Mouse (Mus musculus) heart, embryonic 16.5 days (tissue): ENCODE measurements around the gene Tsc2. TPM values are rescaled to one million over a fixed set of nuclear protein-coding genes. Genes with fewer than 3 reads are reported as not detected.

Experiments used
- ATAC-seq: fragments of 200-750 bp; cut with Nextera tagmentation; replicated peaks from 2 replicates; pipeline ENCODE4 v1.8.0; 2017; ENCODE audit warnings: moderate number of reproducible peaks; ENCODE audit not compliant: insufficient read depth, low FRiP score; ENCODE audit errors: extremely low read depth
- H3K27ac ChIP-seq: fragments of 300-500 bp; sonication (generic); 2 replicates; pipeline ENCODE4 v1.5.1; 2014; ENCODE audit warnings: mild to moderate bottlenecking, low read length, control low read depth, moderate library complexity
- H3K27me3 ChIP-seq: fragments of 300-500 bp; sonication (generic); 2 replicates; pipeline ENCODE4 v1.6.1; 2014; ENCODE audit warnings: low read length, mixed read lengths; ENCODE audit not compliant: control insufficient read depth, insufficient read depth
- H3K36me3 ChIP-seq: fragments of 300-500 bp; sonication (generic); 2 replicates; pipeline ENCODE4 v1.6.1; 2014; ENCODE audit not compliant: control insufficient read depth, insufficient read depth
- H3K4me1 ChIP-seq: fragments of 300-500 bp; sonication (generic); 2 replicates; pipeline ENCODE4 v1.6.1; 2014; ENCODE audit warnings: low read length, mixed read lengths; ENCODE audit not compliant: control insufficient read depth, insufficient read depth
- H3K4me2 ChIP-seq: fragments of 300-500 bp; sonication (generic); 2 replicates; pipeline ENCODE4 v1.6.1; 2014; ENCODE audit warnings: low read depth, mild to moderate bottlenecking, control low read depth, low read length
- H3K4me3 ChIP-seq: fragments of 300-500 bp; sonication (generic); 2 replicates; pipeline ENCODE4 v1.5.1; 2014; ENCODE audit warnings: mild to moderate bottlenecking, control low read depth, low read length
- H3K9ac ChIP-seq: fragments of 300-500 bp; sonication (generic); 2 replicates; pipeline ENCODE4 v1.6.1; 2014; ENCODE audit warnings: low read length, control low read depth
- H3K9me3 ChIP-seq: fragments of 300-500 bp; sonication (generic); replicated peaks from 2 replicates; pipeline ENCODE4 v1.6.1; 2016; ENCODE audit warnings: low read length; ENCODE audit not compliant: control insufficient read depth
- WGBS: fragments of 180-500 bp; shearing (Covaris S2); extraction: QIAGEN DNeasy Blood & Tissue Kit; methylation state at CpG from one replicate; pipeline ENCODE4 v1.1.7; 2014; 5-methylcytosine and 5-hydroxymethylcytosine counted together
- polyA plus RNA-seq: library from polyadenylated mRNA; unstranded; fragments of >200 nt; fragmentation: Nextera tagmentation; extraction: Ambion mirVana; gene quantifications from 2 replicates; pipeline ENCODE4 v1.2.1, GENCODE M21; 2015

The Tsc2 gene
- polyA plus RNA-seq, 1 experiment from 2014 or later = 48.1 TPM

DNA sequence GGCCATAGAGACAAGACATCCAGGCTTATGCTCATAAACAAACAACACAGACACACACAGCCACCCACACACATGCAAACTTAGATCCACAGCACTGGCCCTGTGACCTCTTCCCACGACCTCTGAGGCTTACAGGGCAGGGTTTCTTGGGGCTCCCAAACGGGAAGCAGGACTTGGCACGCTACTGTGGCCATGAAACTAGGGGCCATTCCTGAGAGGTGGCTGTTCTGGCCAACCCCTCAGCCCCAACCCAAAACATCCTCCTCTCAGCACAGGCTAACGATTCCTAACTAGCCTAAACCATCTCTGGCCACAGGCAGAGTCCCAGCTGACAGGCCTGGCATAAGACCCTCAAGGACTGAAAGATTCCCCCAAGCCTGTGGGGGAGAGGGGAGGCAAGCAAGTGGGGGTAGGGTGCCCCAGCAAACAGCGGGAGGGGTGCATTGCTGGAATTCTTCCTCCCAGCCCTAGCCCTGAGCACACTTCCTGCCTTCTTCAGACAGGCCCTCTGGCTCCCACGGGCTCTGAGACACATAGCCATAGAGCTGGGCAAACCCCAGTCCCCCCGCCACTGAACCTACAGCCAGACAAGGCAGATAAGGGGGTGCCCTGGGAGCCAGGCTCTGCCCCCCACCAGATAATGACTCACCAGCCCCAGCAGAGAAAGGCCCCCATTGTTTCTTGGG lies 11.7 kb upstream of the Tsc2 start:
- ATAC-seq = no peak
- WGBS = 33% methylated on average over 7 of the region's 7 CpGs
- Histone ChIP-seq H3K9me3 (no peaks in the 10 kb centered on the region), H3K4me2 (peak overlapping the region; percentile 18), H3K4me1 (peaks cover 16% of the 10 kb centered on the region), H3K36me3 (no peaks in the 10 kb centered on the region), H3K27me3 (0 out of 2 replicates have a peak, but pooled peaks cover 2% of the 10 kb centered on the region), H3K4me3 (peak overlapping the region; percentile 19; the same call in 1 of the 2 replicates), H3K9ac (peak overlapping the region; percentile 61), H3K27ac (peak overlapping the region; percentile 69)

GRCm38 (mm10) chr17:24642791-24643343 lies 10.4 kb upstream of the Tsc2 start:
- no peak overlapping the region for H3K4me2 ChIP-seq
- no peak overlapping the region for H3K4me3 ChIP-seq
- peaks cover 13% of the 10 kb centered on the region for H3K4me1 ChIP-seq
- H3K9me3 ChIP-seq = no peaks in the 10 kb centered on the region
- no peak for ATAC-seq
- H3K9ac ChIP-seq = no peak overlapping the region
- no peaks in the 10 kb centered on the region for H3K36me3 ChIP-seq
- no peaks in the 10 kb centered on the region for H3K27me3 ChIP-seq
- H3K27ac ChIP-seq = no peak overlapping the region
- WGBS = 82% methylated on average over 6 of the region's 6 CpGs

GRCm38 (mm10) chr17:24641944-24642343 lies 9.5 kb upstream of the Tsc2 start:
- Histone ChIP-seq H3K27ac (no peak overlapping the region), H3K36me3 (no peaks in the 10 kb centered on the region), H3K4me1 (peaks cover 13% of the 10 kb centered on the region), H3K27me3 (no peaks in the 10 kb centered on the region), H3K9me3 (no peaks in the 10 kb centered on the region), H3K4me2 (no peak overlapping the region), H3K4me3 (no peak overlapping the region), H3K9ac (no peak overlapping the region)
- 87% methylated on average over 14 of the region's 14 CpGs for WGBS
- no peak for ATAC-seq

- H3K9me3 ChIP-seq = no peaks in the 10 kb centered on the region
- whole genome bisulfite sequencing = 93% methylated on average over 15 of the region's 15 CpGs
- no peaks in the 10 kb centered on the region for H3K27me3 ChIP-seq
- ATAC-seq = no peak
- H3K4me1 ChIP-seq = peaks cover 19% of the 10 kb centered on the region
- no peak overlapping the region for H3K27ac ChIP-seq
- no peak overlapping the region for H3K9ac ChIP-seq
- H3K4me2 ChIP-seq = no peak overlapping the region
- H3K36me3 ChIP-seq = no peaks in the 10 kb centered on the region
- H3K4me3 ChIP-seq = no peak overlapping the region
Observed at GRCm38 (mm10) chr17:24640581-24640980, 8.2 kb upstream of the Tsc2 start.

GRCm38 (mm10) chr17:24640119-24640518 lies 7.7 kb upstream of the Tsc2 start:
- Histone ChIP-seq H3K9ac (no peak overlapping the region), H3K9me3 (no peaks in the 10 kb centered on the region), H3K36me3 (no peaks in the 10 kb centered on the region), H3K27me3 (0 out of 2 replicates have a peak, but pooled peaks cover under 1% of the 10 kb centered on the region), H3K4me1 (peaks cover 21% of the 10 kb centered on the region), H3K27ac (peak overlapping the region; percentile 76), H3K4me3 (no peak overlapping the region), H3K4me2 (no peak overlapping the region)
- ATAC-seq = no peak
- 82% methylated on average over 7 of the region's 7 CpGs for WGBS

DNA sequence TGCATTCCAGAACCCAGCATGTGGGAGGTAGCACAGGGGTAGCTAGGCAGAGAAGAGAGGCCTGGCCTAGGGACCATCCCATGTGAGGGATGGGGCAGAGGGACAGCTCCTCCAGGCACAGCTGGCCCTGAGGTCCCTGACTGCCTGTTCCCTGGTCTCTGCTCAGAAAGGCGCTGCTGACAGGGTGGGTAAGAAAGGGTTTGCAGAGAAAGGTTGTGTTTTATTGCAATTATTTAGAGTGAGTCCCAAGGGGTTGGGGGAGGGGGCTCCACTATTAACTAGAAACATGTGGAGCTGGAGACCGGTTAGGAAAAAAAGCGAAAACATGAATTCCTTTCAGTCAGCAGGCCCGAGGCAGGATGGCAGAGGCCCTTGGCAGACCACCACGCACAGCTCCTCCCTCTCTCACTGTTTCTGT lies 7.2 kb upstream of the Tsc2 start:
- H3K4me1 ChIP-seq = peaks cover 21% of the 10 kb centered on the region
- H3K36me3 ChIP-seq = no peaks in the 10 kb centered on the region
- no peak overlapping the region for H3K4me2 ChIP-seq
- no peak overlapping the region for H3K4me3 ChIP-seq
- no peaks in the 10 kb centered on the region for H3K9me3 ChIP-seq
- peak overlapping the region; percentile 76 for H3K27ac ChIP-seq
- no peak overlapping the region for H3K9ac ChIP-seq
- 63% methylated on average over 5 of the region's 5 CpGs for WGBS
- 0 out of 2 replicates have a peak, but pooled peaks cover 3% of the 10 kb centered on the region for H3K27me3 ChIP-seq
- no peak for ATAC-seq

- Histone ChIP-seq H3K9ac (no peak overlapping the region), H3K4me1 (peaks cover 14% of the 10 kb centered on the region)
- WGBS = 61% methylated on average over 9 of the region's 9 CpGs
Observed at GRCm38 (mm10) chr17:24638840-24639239, 6.4 kb upstream of the Tsc2 start.

GRCm38 (mm10) chr17:24638214-24638613 lies 5.8 kb upstream of the Tsc2 start:
- Histone ChIP-seq H3K4me1 (peaks cover 20% of the 10 kb centered on the region), H3K36me3 (no peaks in the 10 kb centered on the region), H3K4me2 (no peak overlapping the region), H3K27ac (peak overlapping the region; percentile 54), H3K9ac (no peak overlapping the region), H3K4me3 (no peak overlapping the region), H3K9me3 (no peaks in the 10 kb centered on the region), H3K27me3 (0 out of 2 replicates have a peak, but pooled peaks cover 3% of the 10 kb centered on the region)
- no peak for ATAC-seq
- 76% methylated on average over 4 of the region's 4 CpGs for WGBS

More at GRCm38 (mm10) chr17:24638840-24639239, 6.4 kb upstream of the Tsc2 start:
- Histone ChIP-seq H3K4me2 (no peak overlapping the region), H3K27me3 (0 out of 2 replicates have a peak, but pooled peaks cover 3% of the 10 kb centered on the region), H3K36me3 (no peaks in the 10 kb centered on the region), H3K4me3 (no peak overlapping the region), H3K27ac (peak overlapping the region; percentile 76), H3K9me3 (no peaks in the 10 kb centered on the region)
- peak; percentile 61 for ATAC-seq

GRCm38 (mm10) chr17:24636781-24637481 lies 4.5 kb upstream of the Tsc2 start:
- no peaks in the 10 kb centered on the region for H3K36me3 ChIP-seq
- H3K4me2 ChIP-seq = no peak overlapping the region
- H3K27me3 ChIP-seq = 0 out of 2 replicates have a peak, but pooled peaks cover 3% of the 10 kb centered on the region
- WGBS = 60% methylated on average over 5 of the region's 5 CpGs
- no peaks in the 10 kb centered on the region for H3K9me3 ChIP-seq
- no peak for ATAC-seq
- no peak overlapping the region for H3K9ac ChIP-seq
- H3K4me3 ChIP-seq = no peak overlapping the region
- no peak overlapping the region for H3K27ac ChIP-seq
- H3K4me1 ChIP-seq = peaks cover 24% of the 10 kb centered on the region
